Mouse (Mus musculus) intestine, embryonic 14.5 days (tissue): ENCODE measurements around the gene Vgll4. TPM values are rescaled to one million over a fixed set of nuclear protein-coding genes. Genes with fewer than 3 reads are reported as not detected.

Source experiments
- ATAC-seq: fragments of 200-750 bp; cut with Nextera tagmentation; replicated peaks from 2 replicates; pipeline ENCODE4 v1.8.0; 2017; ENCODE audit warnings: low read depth, moderate number of reproducible peaks, moderate TSS enrichment, moderate library complexity; ENCODE audit not compliant: low FRiP score, low TSS enrichment
- DNase-seq: peaks from one replicate; pipeline ENCODE4 v3.0.0-alpha.2; 2018; ENCODE audit warnings: low spot score
- H3K27ac ChIP-seq: fragments of 300-500 bp; sonication (generic); 2 replicates; pipeline ENCODE4 v1.5.1; 2014; ENCODE audit warnings: low read depth, mild to moderate bottlenecking, control low read depth
- H3K27me3 ChIP-seq: fragments of 300-500 bp; sonication (generic); replicated peaks from 2 replicates; pipeline ENCODE4 v1.6.1; 2014; ENCODE audit warnings: low read length, control low read depth; ENCODE audit not compliant: control insufficient read depth, insufficient read depth
- H3K36me3 ChIP-seq: fragments of 300-500 bp; sonication (generic); 2 replicates; pipeline ENCODE4 v1.6.1; 2014; ENCODE audit warnings: low read length, control low read depth; ENCODE audit not compliant: control insufficient read depth, insufficient read depth
- H3K4me1 ChIP-seq: fragments of 300-500 bp; sonication (generic); replicated peaks from 2 replicates; pipeline ENCODE4 v1.6.1; 2014; ENCODE audit warnings: low read length, control low read depth, mixed read lengths; ENCODE audit not compliant: control insufficient read depth, insufficient read depth
- H3K4me2 ChIP-seq: fragments of 300-500 bp; sonication (generic); 2 replicates; pipeline ENCODE4 v1.6.1; 2014; ENCODE audit warnings: low read length
- H3K4me3 ChIP-seq: fragments of 300-500 bp; sonication (generic); 2 replicates; pipeline ENCODE4 v1.5.1; 2014; ENCODE audit warnings: low read depth, low read length, control low read depth, mixed read lengths
- H3K9ac ChIP-seq: fragments of 300-500 bp; sonication (generic); 2 replicates; pipeline ENCODE4 v1.6.1; 2014; ENCODE audit warnings: mild to moderate bottlenecking, low read length
- H3K9me3 ChIP-seq: fragments of 300-500 bp; sonication (generic); 2 replicates; pipeline ENCODE4 v1.6.1; 2016; ENCODE audit warnings: low read length, control low read depth; ENCODE audit not compliant: control insufficient read depth
- WGBS: fragments of 180-500 bp; shearing (Covaris S2); extraction: QIAGEN DNeasy Blood & Tissue Kit; methylation state at CpG from one replicate; pipeline ENCODE4 v1.1.7; 2014; 5-methylcytosine and 5-hydroxymethylcytosine counted together
- polyA plus RNA-seq: library from polyadenylated mRNA; unstranded; fragments of >200 nt; fragmentation: Nextera tagmentation; extraction: Ambion mirVana; gene quantifications from 2 replicates; pipeline ENCODE4 v1.2.1, GENCODE M21; 2014

Gene Vgll4
- polyA plus RNA-seq, 1 experiment from 2014 or later, result 72.0 TPM

DNA sequence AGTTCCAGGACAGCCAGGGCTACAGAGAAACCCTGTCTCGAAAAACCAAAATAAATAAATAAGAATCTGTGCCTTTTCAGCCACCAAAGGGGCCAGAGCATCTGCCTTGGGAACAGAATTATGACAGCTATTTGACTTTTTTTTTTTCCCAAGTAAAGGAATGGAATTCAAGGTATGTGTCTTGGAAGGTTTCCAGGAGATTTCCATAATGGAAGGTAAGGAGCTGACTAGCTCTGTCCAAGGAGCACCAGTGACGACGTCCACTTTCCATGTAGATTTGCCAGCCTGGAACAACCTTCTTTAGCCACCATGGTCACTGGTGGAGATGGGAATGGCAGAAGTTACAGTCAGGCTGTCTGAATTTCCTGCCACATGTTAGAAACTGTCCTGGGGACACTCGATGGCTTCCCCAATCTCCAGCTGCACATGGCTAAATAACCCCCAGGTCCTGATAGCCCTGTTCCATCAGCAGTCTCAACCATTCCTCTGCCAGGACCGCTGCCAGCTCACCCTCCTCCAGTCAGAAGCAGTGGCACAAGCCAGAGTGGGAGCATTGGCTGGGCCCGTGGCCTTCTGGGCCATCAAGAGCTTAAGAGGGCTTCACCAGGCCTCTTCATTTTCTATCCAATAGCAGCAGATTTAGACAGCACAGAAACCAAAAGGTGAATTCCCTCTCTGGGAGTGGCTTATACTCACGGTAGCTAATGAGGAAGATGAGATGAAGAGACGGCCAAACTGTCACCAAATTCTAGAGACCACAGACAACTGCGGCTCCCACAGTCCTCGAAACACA lies 8.3 kb downstream of the Vgll4 start:
- H3K4me3 ChIP-seq, result no peak overlapping the region
- no peak overlapping the region for H3K27ac ChIP-seq
- 72% methylated on average over 10 of the region's 10 CpGs for WGBS
- no peaks in the 10 kb centered on the region; the same call in none of the 2 replicates for H3K4me1 ChIP-seq
- no peak for DNase-seq
- H3K27me3 ChIP-seq, result no peaks in the 10 kb centered on the region
- no peaks in the 10 kb centered on the region for H3K36me3 ChIP-seq
- no peaks in the 10 kb centered on the region for H3K9me3 ChIP-seq
- no peak overlapping the region for H3K4me2 ChIP-seq
- no peak overlapping the region for H3K9ac ChIP-seq
- no peak for ATAC-seq

DNA sequence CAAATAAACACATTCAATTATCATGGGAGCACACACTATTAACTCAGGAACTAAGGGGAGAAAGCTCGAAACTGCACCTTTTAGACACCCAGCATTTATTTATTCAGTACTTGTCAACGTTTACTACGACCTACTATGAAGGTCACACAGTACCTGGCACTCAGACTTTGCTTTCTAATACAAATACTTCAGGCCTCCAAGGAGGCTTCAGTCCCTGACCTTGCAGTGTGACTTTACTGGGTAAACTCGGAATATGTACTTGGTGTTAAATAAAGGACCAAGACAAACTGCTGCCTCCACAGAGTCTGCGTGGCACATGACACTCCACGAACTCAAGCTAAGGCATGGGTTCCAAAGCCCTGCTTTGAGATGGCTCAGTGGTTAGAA lies 10.8 kb downstream of the Vgll4 start:
- no peak overlapping the region for H3K27ac ChIP-seq
- H3K4me3 ChIP-seq, result no peak overlapping the region
- H3K9me3 ChIP-seq, result no peaks in the 10 kb centered on the region
- H3K36me3 ChIP-seq, result no peaks in the 10 kb centered on the region
- no peak overlapping the region for H3K9ac ChIP-seq
- ATAC-seq (no peak), DNase-seq (no peak)
- no peak overlapping the region for H3K4me2 ChIP-seq
- 63% methylated on average over 6 of the region's 6 CpGs for WGBS
- no peaks in the 10 kb centered on the region for H3K27me3 ChIP-seq
- no peaks in the 10 kb centered on the region; the same call in 1 of the 2 replicates for H3K4me1 ChIP-seq

DNA sequence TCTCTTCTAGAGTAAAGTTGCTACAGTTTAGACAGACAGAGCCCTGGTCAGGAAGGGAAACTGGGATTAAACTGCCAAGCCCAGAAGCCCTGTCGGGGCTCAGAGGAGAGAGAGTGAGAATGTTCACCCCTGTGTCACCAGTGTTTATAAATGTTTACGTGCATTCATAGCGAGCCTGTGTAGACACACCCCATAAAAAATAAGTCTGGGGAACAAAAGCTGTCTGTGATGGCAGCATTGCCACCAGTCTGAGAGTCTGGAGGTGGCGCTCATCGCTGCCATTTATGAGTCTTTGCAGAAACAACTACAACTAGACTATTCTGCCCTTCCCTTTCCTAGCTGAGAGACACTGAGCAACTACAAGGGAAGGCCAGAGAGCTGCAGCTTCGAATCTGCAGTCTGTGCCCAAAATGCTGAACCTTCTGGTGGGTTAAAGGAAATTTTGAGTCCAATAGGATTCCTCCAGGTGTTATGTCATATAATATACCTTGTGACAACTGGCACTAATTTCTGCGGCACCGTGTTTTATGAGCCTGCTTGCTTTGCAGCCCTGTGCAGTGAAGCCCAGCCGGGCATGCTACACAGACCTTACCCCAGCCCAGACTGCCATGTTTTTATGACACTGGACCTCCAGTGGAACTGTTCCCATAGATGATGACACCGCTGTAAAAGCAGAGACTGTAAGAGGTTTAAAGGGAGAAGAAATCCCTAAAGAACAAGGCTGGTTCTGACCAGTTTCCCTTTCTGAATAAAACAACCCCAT lies 11.4 kb downstream of the Vgll4 start:
- no peaks in the 10 kb centered on the region for H3K9me3 ChIP-seq
- H3K4me3 ChIP-seq, result no peak overlapping the region
- H3K9ac ChIP-seq, result no peak overlapping the region
- 49% methylated on average over 10 of the region's 10 CpGs for WGBS
- ATAC-seq (no peak), DNase-seq (no peak)
- H3K27ac ChIP-seq, result no peak overlapping the region
- H3K27me3 ChIP-seq, result no peaks in the 10 kb centered on the region
- no peaks in the 10 kb centered on the region; the same call in 1 of the 2 replicates for H3K4me1 ChIP-seq
- H3K4me2 ChIP-seq, result no peak overlapping the region
- no peaks in the 10 kb centered on the region for H3K36me3 ChIP-seq

DNA sequence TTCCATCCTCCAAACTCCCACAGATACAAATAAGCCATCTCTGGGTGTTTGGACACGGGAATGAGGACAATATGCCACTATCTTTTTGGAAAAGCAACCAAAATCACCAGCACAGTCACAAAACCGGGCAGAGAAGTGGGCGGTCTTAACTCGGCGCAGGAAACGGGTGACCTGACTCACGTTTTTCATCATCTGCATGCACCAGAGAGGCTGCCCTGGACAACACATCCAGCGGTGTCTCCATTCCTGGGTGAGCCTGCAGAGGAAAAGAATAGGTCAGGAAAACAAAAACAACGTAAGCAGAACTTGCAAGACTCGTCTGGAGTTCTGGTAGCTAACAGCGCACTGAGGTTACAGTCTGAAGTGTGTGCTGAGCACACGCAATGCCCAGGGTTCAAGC lies 12.0 kb downstream of the Vgll4 start:
- no peak overlapping the region for H3K4me2 ChIP-seq
- no peak overlapping the region for H3K9ac ChIP-seq
- WGBS, result 59% methylated on average over 12 of the region's 12 CpGs
- H3K9me3 ChIP-seq, result no peaks in the 10 kb centered on the region
- H3K27ac ChIP-seq, result no peak overlapping the region
- no peak for ATAC-seq
- no peak overlapping the region for H3K4me3 ChIP-seq
- no peaks in the 10 kb centered on the region; the same call in 1 of the 2 replicates for H3K4me1 ChIP-seq
- DNase-seq, result no peak
- no peaks in the 10 kb centered on the region for H3K27me3 ChIP-seq
- H3K36me3 ChIP-seq, result no peaks in the 10 kb centered on the region

DNA sequence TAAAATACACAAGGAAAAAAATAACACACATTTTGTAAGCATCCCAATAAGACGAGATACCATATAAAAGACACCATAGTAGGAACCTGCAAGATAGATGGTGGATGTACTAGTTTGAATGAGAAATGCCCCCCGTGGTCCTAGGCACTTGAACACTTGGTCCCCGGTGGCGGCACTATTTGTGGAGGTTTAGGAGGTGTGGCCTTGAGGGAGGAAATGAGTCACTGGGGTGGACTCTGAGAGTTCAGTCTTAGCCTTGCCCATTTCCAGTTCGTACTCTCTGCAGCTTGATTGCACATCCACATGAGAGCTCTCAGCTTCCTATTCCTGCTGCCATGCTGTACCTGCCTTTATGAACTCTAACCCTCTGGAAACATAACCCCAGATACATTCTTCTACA lies 15.3 kb downstream of the Vgll4 start:
- 83% methylated on average over 5 of the region's 5 CpGs for whole genome bisulfite sequencing
- no peak for ATAC-seq

DNA sequence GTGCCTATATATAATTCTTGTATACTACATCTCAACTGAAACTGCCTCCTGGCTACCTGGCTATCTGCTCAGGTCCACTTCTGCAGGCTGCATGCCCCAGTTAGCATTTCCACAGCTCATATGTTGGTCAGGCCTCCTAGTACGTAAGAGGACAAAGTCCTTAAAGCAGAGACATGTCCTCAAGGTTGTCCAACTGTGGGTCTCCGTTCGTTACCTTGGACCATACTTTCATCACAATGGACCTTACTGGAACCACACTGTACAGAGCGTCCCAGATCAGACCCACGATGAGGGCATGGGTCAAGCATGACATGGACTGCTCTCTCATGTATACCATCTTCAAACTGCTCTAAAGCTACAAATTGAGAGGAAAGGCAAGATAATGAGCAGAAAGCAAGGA lies 16.2 kb downstream of the Vgll4 start:
- DNase-seq, result no peak
- ATAC-seq, result no peak
- no peak overlapping the region for H3K4me3 ChIP-seq
- H3K36me3 ChIP-seq, result no peaks in the 10 kb centered on the region
- no peaks in the 10 kb centered on the region; the same call in 1 of the 2 replicates for H3K4me1 ChIP-seq
- H3K4me2 ChIP-seq, result no peak overlapping the region
- no peak overlapping the region for H3K27ac ChIP-seq
- no peaks in the 10 kb centered on the region for H3K27me3 ChIP-seq
- 94% methylated on average over 5 of the region's 5 CpGs for WGBS
- no peak overlapping the region for H3K9ac ChIP-seq
- H3K9me3 ChIP-seq, result no peaks in the 10 kb centered on the region

More for the DNA sequence above, 15.3 kb downstream of the Vgll4 start:
- no peaks in the 10 kb centered on the region; the same call in 1 of the 2 replicates for H3K4me1 ChIP-seq
- H3K36me3 ChIP-seq, result no peaks in the 10 kb centered on the region
- H3K4me3 ChIP-seq, result no peak overlapping the region
- no peak overlapping the region for H3K9ac ChIP-seq
- H3K4me2 ChIP-seq, result no peak overlapping the region
- no peaks in the 10 kb centered on the region for H3K9me3 ChIP-seq
- H3K27ac ChIP-seq, result no peak overlapping the region
- no peak for DNase-seq
- H3K27me3 ChIP-seq, result no peaks in the 10 kb centered on the region

DNA sequence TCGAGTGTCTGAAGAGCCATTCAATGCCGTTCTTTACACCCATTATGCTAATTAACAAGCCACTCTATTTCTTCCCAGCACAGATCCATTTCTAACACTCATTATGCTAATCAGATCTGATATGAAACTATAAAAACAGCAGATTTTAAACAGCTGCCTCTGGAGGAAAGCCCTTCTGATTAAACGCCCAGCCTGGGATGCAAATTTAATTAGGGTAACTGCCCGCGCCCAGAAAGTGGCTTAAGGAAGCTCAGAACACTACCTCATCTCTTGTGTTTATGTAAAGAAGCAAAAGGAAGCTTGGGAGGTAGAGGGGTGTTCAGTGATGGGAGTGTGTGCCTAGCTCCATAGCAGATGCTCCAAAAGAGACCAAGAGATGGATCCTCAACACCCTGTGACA lies 17.4 kb downstream of the Vgll4 start:
- Histone ChIP-seq H3K9me3 (no peaks in the 10 kb centered on the region), H3K9ac (no peak overlapping the region), H3K27me3 (no peaks in the 10 kb centered on the region), H3K36me3 (no peaks in the 10 kb centered on the region), H3K27ac (no peak overlapping the region), H3K4me1 (no peaks in the 10 kb centered on the region), H3K4me2 (no peak overlapping the region), H3K4me3 (no peak overlapping the region)
- WGBS, result 75% methylated on average over 5 of the region's 5 CpGs
- ATAC-seq, result no peak
- no peak for DNase-seq

DNA sequence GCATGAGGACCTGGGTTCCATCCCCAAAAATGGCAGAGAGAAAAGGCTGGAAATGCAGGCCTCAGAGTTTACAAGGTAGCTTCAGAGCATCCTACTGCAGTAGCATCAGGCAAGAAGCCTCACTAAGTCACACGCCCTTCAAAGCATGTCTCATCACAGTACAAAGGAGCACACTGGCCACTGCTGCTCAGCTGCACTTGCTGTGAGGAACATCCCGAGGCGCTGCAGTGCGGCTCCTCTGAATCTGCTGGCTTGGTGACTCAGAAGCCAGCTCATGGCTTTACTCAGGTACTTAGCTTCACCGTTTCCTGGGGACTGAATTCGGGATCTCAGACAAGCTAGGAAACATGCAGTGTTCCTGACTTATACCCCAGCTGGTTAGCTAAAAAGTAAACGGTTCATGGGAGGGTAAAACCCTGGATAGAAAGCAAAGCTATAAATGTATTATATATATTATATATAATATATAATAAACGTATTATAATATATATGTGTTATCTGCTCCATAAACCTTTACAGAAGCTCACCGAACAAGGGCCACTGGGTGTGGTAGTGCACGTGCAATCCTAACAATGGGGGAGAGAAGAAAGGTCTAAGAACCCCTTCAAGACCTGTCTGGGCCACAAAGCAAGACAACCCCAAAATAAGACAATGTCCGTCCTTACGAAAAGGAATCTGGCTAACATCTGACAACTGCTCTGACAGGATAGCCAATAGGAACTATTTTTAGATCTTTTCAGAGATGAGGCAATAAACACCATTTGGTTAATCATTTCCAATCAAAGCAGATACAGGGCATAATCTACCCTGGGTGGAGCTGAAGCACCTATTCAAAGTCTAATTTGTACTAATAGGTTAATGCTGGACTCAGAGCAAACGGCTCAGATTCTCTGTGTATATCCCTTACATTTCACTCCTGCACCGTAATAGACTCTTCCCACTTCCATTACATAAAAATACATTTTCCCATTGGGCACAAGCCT lies 25.0 kb downstream of the Vgll4 start:
- H3K4me2 ChIP-seq, result no peak overlapping the region
- ATAC-seq, result peak; percentile 62
- no peak overlapping the region for H3K9ac ChIP-seq
- H3K36me3 ChIP-seq, result no peaks in the 10 kb centered on the region
- H3K4me1 ChIP-seq, result no peaks in the 10 kb centered on the region
- H3K4me3 ChIP-seq, result no peak overlapping the region
- DNase-seq, result no peak
- WGBS, result 72% methylated on average over 14 of the region's 14 CpGs
- no peak overlapping the region for H3K27ac ChIP-seq
- H3K9me3 ChIP-seq, result no peaks in the 10 kb centered on the region
- H3K27me3 ChIP-seq, result no peaks in the 10 kb centered on the region
